Mouse (Mus musculus): ENCODE measurements at regions not wholly inside any gene's neighbourhood (a gene's known extent, or its start where the extent isn't known, plus 50 kb on each side); places are given as distances from the start of the nearest gene placed in this dataset.

DNA sequence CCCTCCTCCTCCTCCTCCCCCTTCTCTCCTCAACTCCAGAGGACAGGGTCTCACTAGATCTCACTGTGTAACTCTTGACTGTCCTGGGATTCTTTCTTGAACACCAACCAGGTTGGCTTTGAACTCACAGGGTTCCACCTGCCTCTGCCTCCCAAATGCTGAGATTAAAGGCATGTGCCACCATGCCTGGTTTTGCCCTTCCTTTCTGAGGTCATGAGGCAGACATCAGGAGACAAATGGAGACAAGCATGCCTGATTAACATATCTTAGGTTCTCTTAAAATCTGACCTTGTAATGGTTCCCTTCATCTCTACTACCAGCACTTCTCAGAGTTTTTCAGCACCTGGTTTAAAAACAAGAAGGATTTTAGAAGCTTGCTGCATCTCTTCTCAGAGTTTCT is 143.5 kb downstream of the Gm10260 start:
- H3K4me3 ChIP-seq (replicated peaks) = no peak overlapping the region
- 0 out of 2 replicates have a peak overlapping the region, but pooled peaks have one; percentile 47 for H3K27ac ChIP-seq
- ATAC-seq (ENCODE audit: insufficient number of reproducible peaks, insufficient read depth, low FRiP score, low TSS enrichment, low read depth) = no peak
- H3K4me2 ChIP-seq = no peak overlapping the region
- peaks cover 9% of the 10 kb centered on the region for H3K4me1 ChIP-seq (replicated peaks)
- H3K9ac ChIP-seq (replicated peaks) = no peak overlapping the region
- no peaks in the 10 kb centered on the region for H3K27me3 ChIP-seq
- H3K36me3 ChIP-seq = no peaks in the 10 kb centered on the region
- no peaks in the 10 kb centered on the region for H3K9me3 ChIP-seq

DNA sequence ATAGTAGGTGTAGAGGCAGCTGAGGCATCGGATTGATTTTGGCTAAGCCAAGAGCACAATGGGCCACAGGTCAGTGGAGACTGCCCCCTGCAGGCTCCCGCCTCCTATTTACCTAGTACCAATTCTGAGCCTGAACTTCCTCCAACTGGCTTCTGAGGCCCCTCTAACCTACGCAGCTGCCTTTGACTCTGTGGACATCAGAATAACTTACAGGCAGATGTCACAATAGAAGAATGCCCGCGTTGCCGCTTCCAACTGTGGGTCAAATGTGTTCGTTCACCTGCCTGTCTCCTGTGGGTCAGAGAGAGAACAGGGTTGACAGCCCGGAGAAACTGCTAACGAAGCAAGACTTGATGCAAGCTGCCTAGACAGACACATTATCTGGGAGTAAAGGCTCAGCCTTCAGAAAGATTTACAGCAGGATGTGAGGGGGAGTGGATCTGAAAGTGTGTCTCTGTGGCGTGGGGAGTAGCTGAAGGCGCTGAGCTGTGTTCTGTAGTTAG is 153.2 kb downstream of the Gm10260 start:
- Histone ChIP-seq H3K9me3 (no peaks in the 10 kb centered on the region), H3K9ac (replicated peaks) (no peak overlapping the region), H3K4me1 (replicated peaks) (peaks cover 26% of the 10 kb centered on the region), H3K27ac (no peak overlapping the region), H3K4me3 (replicated peaks) (no peak overlapping the region), H3K36me3 (no peaks in the 10 kb centered on the region), H3K4me2 (no peak overlapping the region), H3K27me3 (no peaks in the 10 kb centered on the region)
- ATAC-seq (ENCODE audit: insufficient number of reproducible peaks, insufficient read depth, low FRiP score, low TSS enrichment, low read depth) = no peak
- WGBS = 27% methylated on average over 11 of the region's 11 CpGs

DNA sequence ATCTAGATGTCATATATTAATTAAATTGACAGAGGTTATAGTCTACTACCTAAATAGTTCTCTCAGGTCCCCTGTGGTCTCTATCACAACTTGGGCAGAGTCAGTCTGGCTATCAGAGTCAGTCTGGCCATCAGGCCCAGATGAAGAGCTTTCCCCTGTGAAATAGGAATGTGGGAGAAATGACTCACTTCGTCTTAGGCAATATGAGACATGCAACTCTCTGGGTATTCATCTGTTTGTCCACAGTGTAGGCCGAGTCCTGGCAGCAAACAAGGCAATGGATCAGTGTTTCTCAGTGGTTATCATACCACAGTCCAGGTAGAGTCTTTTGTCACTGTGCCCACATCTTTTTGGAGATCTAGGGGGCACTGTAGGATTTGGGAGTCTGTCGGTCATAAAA is 156.0 kb downstream of the Gm10260 start:
- Histone ChIP-seq H3K4me2 (no peak overlapping the region), H3K27me3 (no peaks in the 10 kb centered on the region), H3K9ac (replicated peaks) (no peak overlapping the region), H3K36me3 (no peaks in the 10 kb centered on the region), H3K9me3 (no peaks in the 10 kb centered on the region), H3K27ac (no peak overlapping the region), H3K4me1 (replicated peaks) (peaks cover 54% of the 10 kb centered on the region), H3K4me3 (replicated peaks) (no peak overlapping the region)
- 83% methylated on average over 3 of the region's 3 CpGs for WGBS
- no peak for ATAC-seq (ENCODE audit: insufficient number of reproducible peaks, insufficient read depth, low FRiP score, low TSS enrichment, low read depth)

DNA sequence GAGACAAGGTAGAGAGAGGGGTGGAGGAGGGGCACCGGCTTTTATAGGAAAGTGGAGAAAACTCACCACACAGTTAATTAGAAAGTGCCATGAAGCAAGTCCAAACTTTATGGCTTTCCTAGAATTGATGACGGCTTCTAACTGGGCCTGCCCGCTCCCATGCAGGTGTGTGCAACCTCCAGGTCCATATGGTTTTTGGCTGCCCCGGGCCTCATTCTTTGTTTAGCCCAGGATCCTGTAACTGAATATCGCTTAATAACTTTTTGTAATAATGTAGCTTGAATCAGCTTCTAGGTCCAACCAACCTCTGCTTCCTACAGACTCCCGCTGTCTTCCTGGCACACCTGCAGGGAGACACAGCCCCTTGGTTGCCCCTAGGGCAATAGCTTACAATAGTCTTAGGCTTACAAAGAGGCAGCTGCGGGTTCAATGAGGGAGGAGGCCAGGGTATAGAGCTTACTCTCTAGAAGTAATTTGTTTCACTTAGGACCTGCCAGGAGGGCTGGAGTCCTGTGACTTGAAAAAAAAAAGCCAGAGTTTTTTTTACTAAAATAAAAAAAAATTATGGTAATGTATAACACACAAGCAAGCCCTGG is 159.2 kb downstream of the Gm10260 start:
- peaks cover 64% of the 10 kb centered on the region for H3K4me1 ChIP-seq (replicated peaks)
- H3K4me2 ChIP-seq = no peak overlapping the region
- no peak overlapping the region for H3K4me3 ChIP-seq (replicated peaks)
- WGBS = 21% methylated on average over 7 of the region's 7 CpGs
- H3K27me3 ChIP-seq = no peaks in the 10 kb centered on the region
- H3K9ac ChIP-seq (replicated peaks) = no peak overlapping the region
- ATAC-seq (ENCODE audit: insufficient number of reproducible peaks, insufficient read depth, low FRiP score, low TSS enrichment, low read depth) = peak; percentile 78
- no peaks in the 10 kb centered on the region for H3K36me3 ChIP-seq
- H3K27ac ChIP-seq = peak overlapping the region; percentile 76
- H3K9me3 ChIP-seq = no peaks in the 10 kb centered on the region; the same call in 1 of the 2 replicates

DNA sequence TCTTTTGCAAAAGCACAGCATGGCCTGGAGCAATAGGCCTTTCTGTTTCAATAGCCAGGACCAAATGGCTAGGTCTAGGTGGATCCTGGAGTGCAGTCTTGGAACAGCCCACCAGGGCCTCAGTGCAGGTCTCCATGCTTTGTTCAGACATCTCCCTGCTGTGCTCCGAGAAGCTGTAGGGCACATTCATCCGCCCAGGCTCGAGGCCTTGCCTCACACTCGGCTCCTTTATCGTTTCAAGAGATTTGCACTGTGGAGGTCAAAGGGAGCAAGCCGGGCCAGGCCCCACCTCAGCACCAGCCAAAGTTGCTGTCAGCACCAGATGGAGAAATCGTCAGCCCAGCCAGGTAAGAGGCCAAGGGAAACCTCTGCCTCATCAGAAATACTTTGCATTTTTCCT is 160.3 kb downstream of the Gm10260 start:
- H3K27ac ChIP-seq = peak overlapping the region; percentile 76; the same call in 1 of the 2 replicates
- WGBS = 61% methylated on average over 7 of the region's 7 CpGs
- H3K9me3 ChIP-seq = no peaks in the 10 kb centered on the region; the same call in 1 of the 2 replicates
- no peaks in the 10 kb centered on the region for H3K36me3 ChIP-seq
- no peak for ATAC-seq (ENCODE audit: insufficient number of reproducible peaks, insufficient read depth, low FRiP score, low TSS enrichment, low read depth)
- H3K4me2 ChIP-seq = no peak overlapping the region
- no peak overlapping the region for H3K4me3 ChIP-seq (replicated peaks)
- H3K27me3 ChIP-seq = no peaks in the 10 kb centered on the region
- H3K4me1 ChIP-seq (replicated peaks) = peaks cover 58% of the 10 kb centered on the region
- no peak overlapping the region for H3K9ac ChIP-seq (replicated peaks)

DNA sequence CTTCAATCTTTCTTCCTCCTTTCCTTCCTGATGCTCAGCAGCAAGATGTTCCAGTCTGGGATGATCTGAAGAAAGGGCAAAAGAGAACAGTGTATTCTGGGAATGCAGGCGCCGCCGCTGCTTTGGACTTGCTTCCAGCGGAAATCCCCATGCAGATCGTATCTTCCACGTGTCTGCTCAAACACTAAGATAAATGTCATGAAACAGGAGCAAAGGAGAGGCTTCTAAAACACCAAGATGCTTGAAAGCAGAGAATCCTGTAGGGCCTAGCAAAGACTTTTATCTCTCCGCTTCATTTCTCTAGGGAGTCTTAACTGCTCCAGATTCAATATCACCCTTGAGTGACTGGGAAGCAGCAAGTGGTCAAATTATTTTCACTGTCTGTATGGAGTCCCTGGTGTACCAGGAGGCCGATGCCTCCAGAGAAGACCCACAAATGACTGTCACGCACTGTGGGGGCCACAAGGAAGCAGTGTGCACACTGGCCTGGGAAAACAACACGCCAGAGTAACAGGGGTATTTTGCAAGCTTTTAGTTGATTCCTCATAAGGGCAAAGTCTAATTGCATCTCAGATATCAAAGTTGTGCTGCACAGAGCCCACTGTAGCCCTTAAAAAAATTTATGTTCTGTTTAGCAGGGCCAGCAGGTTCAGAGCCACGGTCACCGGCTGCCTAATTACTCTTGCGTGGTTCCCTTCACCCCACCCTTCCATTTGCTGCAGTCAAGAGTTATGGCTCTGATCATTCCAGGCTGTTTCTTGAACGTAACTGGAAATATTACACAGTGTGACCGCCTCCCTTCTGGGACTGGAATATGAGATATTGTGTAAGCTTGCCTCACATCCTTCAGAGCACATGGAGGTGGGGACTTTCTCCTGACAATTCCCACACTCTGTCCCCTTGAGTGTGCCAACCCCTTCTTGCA is 161.7 kb downstream of the Gm10260 start:
- Histone ChIP-seq H3K4me2 (no peak overlapping the region), H3K27me3 (no peaks in the 10 kb centered on the region), H3K9me3 (no peaks in the 10 kb centered on the region; the same call in 1 of the 2 replicates), H3K36me3 (no peaks in the 10 kb centered on the region), H3K27ac (peak overlapping the region; percentile 72), H3K4me1 (replicated peaks) (peaks cover 57% of the 10 kb centered on the region), H3K4me3 (replicated peaks) (no peak overlapping the region), H3K9ac (replicated peaks) (no peak overlapping the region)
- ATAC-seq (ENCODE audit: insufficient number of reproducible peaks, insufficient read depth, low FRiP score, low TSS enrichment, low read depth) = peak; percentile 26; the same call in 1 of the 2 replicates
- WGBS = 38% methylated on average over 15 of the region's 15 CpGs

DNA sequence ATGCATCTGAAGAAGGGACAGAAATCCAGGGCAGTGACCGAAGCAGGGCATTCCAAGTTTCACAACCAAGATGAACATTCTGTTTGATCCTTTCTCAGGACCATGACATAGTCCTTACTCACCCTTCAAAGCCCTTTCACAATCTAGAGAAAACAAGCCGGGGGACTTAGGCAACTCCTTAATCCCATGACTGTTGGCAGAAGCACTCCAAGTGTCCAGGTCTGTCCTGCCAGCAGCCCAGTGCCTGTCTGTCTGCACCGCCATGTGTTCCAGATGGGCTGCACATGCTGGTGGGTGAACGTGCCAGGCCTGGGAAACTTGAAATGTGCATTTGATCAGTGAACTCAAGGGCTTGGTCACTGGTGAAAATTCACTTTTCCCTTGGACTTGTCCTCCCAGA is 165.6 kb downstream of the Gm10260 start:
- no peak overlapping the region for H3K4me2 ChIP-seq
- no peak for ATAC-seq (ENCODE audit: insufficient number of reproducible peaks, insufficient read depth, low FRiP score, low TSS enrichment, low read depth)
- no peaks in the 10 kb centered on the region; the same call in 1 of the 2 replicates for H3K9me3 ChIP-seq
- peaks cover 24% of the 10 kb centered on the region for H3K4me1 ChIP-seq (replicated peaks)
- no peak overlapping the region for H3K4me3 ChIP-seq (replicated peaks)
- H3K27me3 ChIP-seq = no peaks in the 10 kb centered on the region
- no peaks in the 10 kb centered on the region for H3K36me3 ChIP-seq
- no peak overlapping the region for H3K9ac ChIP-seq (replicated peaks)
- no peak overlapping the region for H3K27ac ChIP-seq
- 86% methylated on average over 4 of the region's 4 CpGs for WGBS

DNA sequence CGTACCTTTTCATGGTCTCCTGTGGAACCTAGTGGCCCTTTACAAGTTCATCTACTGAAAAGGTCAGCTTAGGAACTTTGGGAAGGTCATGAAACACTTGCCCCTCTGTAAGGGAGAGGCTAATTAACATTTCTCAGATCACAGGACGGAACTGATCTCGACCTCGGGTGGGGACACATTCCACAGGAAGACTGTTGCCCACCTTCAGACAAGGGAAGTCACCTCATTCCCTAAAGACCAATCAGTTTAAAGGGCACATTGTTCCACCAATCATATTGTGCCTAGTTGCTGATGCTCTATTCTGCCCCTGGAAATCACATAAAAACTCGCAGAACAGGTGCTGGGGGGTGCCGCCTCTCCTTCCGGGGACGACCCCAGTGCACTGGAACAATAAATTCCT is 170.8 kb downstream of the Gm10260 start:
- no peak overlapping the region for H3K9ac ChIP-seq (replicated peaks)
- 55% methylated on average over 8 of the region's 8 CpGs for WGBS
- no peak overlapping the region for H3K27ac ChIP-seq
- no peaks in the 10 kb centered on the region for H3K27me3 ChIP-seq
- peaks cover 15% of the 10 kb centered on the region for H3K4me1 ChIP-seq (replicated peaks)
- H3K36me3 ChIP-seq = no peaks in the 10 kb centered on the region
- no peak overlapping the region for H3K4me3 ChIP-seq (replicated peaks)
- no peak for ATAC-seq (ENCODE audit: insufficient number of reproducible peaks, insufficient read depth, low FRiP score, low TSS enrichment, low read depth)
- H3K9me3 ChIP-seq = peaks cover 4% of the 10 kb centered on the region; the same call in 1 of the 2 replicates
- H3K4me2 ChIP-seq = no peak overlapping the region

DNA sequence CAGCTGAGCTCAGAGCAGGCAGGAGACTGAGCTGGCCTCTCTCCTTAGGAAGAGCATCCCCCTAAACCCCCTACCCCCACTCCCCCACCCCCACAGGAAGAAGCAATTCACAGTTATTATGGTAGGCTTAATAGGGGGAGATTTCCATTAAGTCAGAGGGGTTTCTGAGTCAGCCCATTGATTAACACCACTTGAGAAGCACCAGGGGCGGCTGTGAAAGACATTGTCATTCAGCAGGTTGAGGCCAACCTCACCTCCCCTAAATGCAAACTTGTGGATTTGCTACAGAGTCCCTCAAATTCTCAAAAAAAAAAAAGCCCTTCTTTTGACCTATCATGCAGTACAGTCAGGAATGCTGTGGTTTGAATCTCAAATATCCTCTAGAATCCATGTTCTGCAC is 172.3 kb downstream of the Gm10260 start:
- Histone ChIP-seq H3K4me2 (no peak overlapping the region), H3K27me3 (no peaks in the 10 kb centered on the region), H3K4me3 (replicated peaks) (no peak overlapping the region), H3K9ac (replicated peaks) (no peak overlapping the region), H3K27ac (no peak overlapping the region), H3K9me3 (peaks cover 4% of the 10 kb centered on the region; the same call in 1 of the 2 replicates), H3K4me1 (replicated peaks) (peaks cover 15% of the 10 kb centered on the region), H3K36me3 (no peaks in the 10 kb centered on the region)
- whole genome bisulfite sequencing = 33% methylated on average over 1 of the region's 1 CpGs
- ATAC-seq (ENCODE audit: insufficient number of reproducible peaks, insufficient read depth, low FRiP score, low TSS enrichment, low read depth) = no peak

DNA sequence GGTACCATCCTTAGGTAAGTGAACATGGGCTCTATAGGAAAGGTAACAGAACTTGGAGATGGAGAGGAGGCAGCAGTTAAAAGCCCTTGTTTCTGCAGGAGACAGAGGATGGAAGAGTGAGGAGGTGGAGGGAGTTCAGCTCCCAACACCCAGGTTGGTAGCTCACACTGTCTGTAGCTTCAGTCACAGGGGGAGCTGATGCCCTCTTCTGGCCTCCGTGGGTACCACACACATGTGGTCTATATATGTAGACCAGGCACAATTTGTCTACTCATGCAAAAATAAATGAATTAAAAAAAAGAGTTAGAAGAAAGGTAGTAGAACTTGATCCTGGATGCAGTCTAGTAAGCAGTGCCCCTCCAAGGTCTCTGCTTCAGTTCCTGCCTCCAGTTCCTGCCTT is 173.3 kb downstream of the Gm10260 start:
- no peak overlapping the region for H3K9ac ChIP-seq (replicated peaks)
- H3K36me3 ChIP-seq = no peaks in the 10 kb centered on the region
- no peak overlapping the region for H3K27ac ChIP-seq
- WGBS = 90% methylated on average over 1 of the region's 1 CpGs
- no peaks in the 10 kb centered on the region for H3K27me3 ChIP-seq
- ATAC-seq (ENCODE audit: insufficient number of reproducible peaks, insufficient read depth, low FRiP score, low TSS enrichment, low read depth) = no peak
- no peak overlapping the region for H3K4me2 ChIP-seq
- H3K4me1 ChIP-seq (replicated peaks) = peaks cover 15% of the 10 kb centered on the region
- H3K9me3 ChIP-seq = peaks cover 4% of the 10 kb centered on the region; the same call in 1 of the 2 replicates
- H3K4me3 ChIP-seq (replicated peaks) = no peak overlapping the region

DNA sequence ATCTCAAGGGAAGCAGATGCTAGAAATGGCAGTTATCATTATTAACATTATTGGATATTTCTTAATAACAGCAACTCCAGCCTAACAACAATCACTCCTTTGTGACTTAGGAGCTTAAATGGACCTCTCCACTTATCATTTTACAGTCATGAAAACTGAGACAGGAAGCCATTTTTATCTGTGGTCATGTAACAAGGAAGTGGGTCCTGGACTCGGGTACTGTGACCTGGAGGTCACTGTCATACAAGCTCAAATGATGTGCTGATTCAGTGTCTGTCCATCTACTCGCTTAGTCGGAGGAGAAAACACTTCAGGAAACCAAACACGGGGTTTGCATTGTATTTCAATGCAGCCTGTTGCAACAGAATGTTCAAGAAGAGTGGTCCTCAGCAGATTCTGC is 176.4 kb downstream of the Gm10260 start:
- WGBS = 71% methylated on average over 4 of the region's 4 CpGs
- ATAC-seq (ENCODE audit: insufficient number of reproducible peaks, insufficient read depth, low FRiP score, low TSS enrichment, low read depth) = no peak

More for the DNA sequence above, 176.4 kb downstream of the Gm10260 start:
- no peak overlapping the region for H3K4me2 ChIP-seq
- no peaks in the 10 kb centered on the region for H3K36me3 ChIP-seq
- no peak overlapping the region for H3K27ac ChIP-seq
- no peaks in the 10 kb centered on the region for H3K27me3 ChIP-seq
- peaks cover 4% of the 10 kb centered on the region; the same call in 1 of the 2 replicates for H3K9me3 ChIP-seq
- no peak overlapping the region for H3K4me3 ChIP-seq (replicated peaks)
- H3K9ac ChIP-seq (replicated peaks) = no peak overlapping the region
- H3K4me1 ChIP-seq (replicated peaks) = peaks cover 31% of the 10 kb centered on the region

All from limb, embryonic 12.5 days (tissue).